Mouse (Mus musculus) left cerebral cortex, postnatal 10 days (tissue): ENCODE results near the gene Polr2l. TPM values are rescaled to one million over a fixed set of nuclear protein-coding genes. Genes with fewer than 3 reads are reported as not detected.

ENCODE experiments used
- DNase-seq, 2 experiments: peaks; one replicate each; pipeline ENCODE4 v3.0.0; 2021 to 2022; ENCODE audit warnings: low spot score in 2 of 2, mixed read lengths in 1 of 2; ENCODE audit errors: extremely low spot score in 1 of 2
- intact Hi-C: fragments of 180-260 bp; cut with DNase I; formaldehyde crosslinking; loops from one replicate; pipeline ENCODE4 v1.15.1; 2025
- total RNA-seq, 2 experiments: library from RNA; stranded (reverse); gene quantifications; 2 replicates each; pipeline ENCODE4 v1.2.3; 2021

The Polr2l gene
- total RNA-seq, 2 experiments from 2014 or later = 43.8 to 45.0 TPM

DNA sequence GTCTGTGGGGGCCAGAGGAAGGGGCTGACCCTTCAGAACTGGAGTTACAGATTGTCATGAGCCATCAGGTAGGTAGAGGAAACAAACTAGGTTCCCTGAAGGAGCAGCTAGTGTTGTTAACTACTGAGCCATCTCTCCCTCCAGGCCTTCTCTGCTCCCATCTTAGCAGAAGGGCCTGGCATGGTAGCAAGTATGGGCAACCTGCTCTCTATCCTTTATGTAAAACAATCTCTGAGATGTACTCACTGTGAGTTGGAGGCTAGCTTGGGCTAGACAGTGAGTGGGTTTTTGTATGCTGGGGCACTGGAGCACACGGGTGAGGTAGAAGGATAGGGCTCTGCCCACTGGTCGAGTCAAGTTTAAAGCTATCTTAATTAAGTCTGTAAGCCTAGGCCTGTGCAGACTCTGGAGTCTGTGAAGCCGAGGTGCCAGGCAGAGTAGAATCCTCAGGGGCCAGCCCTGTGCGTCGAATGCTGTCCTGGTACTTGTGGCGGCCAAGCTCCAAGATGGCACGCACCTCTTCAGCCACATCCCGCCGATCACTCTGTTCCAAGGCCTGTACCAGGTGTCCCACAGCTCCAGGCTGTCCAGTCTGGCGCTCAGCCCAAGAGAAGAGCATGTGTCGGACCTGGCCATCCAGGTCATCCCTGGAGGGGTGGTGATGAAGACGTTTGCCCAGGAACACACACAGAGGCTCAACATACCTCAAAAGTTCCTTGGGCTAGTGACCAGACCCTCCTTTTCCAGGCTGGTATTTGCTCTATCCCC, 36.5 kb downstream of the Polr2l start:
- intact Hi-C loops = no loop called here
- DNase-seq = peak in 1 of 2 experiments; percentile 44

DNA sequence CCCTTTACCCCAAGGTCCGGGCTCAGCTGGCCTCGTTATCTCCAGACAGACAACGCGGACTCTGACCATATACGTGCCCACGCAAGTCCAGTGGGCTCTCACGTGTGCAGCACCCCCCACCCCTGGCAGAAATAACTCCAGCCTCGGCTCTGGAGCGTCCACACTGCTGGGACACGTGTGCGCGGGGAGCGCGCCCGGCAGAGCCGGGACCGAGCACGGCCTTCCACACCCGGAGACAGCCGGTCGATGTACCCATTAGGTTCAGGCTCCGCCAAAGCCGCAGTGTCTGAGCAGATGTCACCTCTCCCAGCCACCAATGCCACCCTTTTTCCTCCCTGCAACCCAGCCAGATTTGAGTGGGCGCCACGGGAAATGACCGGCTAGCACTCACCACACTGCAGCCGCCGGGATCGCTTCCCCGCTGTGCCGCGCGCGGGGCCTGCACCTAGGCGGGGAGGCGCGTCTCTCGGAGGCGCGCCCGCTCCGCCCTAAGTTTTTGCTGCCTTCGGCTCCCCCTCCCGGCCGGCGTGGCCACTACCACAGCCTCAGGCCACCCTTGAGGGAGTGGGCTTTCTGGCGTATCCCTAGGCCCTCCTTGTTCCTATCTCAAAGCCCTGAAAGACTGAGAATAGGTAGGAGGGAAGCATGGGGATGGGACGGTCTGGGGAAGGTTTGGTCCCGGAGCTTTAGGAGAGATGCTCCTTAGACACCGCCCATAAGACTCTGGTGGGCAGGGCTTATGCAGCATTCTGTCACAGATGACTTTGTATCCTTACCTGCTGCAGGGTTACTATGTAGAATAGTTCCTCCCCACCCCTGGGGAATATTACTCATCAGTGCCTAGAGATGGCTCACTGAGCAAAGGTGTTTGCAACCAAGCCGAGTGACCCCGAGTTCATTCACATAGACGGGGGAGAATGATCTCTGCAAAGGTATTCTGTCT, 37.5 kb downstream of the Polr2l start, which contains the start of gene Slc25a22:
Gene Slc25a22, minus strand, starts transcription at position 715 of the 943 bp plus-strand sequence.
- DNase-seq = peak; percentile 76 to 91
- intact Hi-C loops = no loop called here

DNA sequence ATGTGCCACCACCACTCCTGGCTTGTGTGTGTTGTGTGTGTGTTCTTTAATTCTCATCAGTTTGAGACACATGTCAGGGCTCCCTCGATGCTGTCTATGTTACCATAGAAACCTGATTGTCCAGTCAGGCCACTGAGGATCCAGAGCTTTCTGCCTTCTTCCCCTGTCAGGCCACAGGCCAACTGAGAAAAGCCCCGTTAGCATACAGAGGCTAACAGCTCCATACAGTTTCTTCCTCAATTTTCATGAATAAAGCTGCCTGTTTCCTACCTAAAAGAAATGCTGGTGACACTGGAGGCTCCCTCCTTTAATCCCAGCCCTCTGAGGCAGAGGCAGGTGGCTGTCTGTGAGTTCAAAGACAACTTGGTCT, 38.4 kb downstream of the Polr2l start:
- intact Hi-C loops = no loop called here
- no peak for DNase-seq

DNA sequence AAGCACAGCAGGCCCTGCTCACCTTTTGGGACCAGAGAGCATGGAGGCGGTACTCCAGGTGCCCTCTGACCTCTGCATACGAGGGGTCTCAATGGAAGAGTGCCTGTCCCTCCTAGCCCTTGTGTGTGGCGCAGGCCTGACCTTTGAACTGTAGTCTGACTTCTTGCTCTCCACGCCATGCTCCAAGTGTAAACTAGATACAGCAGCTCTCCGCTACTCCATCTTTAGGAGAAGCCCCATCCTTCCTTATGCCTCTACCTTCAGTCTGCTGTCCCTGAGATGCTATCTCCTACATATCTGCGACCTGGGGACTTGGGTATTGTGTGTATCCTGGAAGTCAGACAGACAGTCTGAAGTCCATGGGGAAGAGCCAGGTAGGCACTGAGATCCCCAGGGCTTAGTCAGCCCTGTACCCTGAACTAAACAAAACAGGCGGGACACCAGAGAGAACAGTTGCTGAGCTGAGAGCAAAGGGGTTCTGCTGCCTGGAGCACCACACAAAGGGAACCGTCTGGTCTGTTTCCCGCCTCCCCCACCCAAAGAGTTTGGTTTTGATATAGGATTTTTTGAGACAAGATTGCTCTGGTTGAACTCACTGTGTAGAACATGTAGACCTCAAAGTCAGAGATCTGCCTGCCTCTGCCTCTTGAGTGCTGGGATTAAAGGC, 38.9 kb downstream of the Polr2l start:
- peak in 1 of 2 experiments; percentile 32 for DNase-seq
- intact Hi-C loops = no loop called here

DNA sequence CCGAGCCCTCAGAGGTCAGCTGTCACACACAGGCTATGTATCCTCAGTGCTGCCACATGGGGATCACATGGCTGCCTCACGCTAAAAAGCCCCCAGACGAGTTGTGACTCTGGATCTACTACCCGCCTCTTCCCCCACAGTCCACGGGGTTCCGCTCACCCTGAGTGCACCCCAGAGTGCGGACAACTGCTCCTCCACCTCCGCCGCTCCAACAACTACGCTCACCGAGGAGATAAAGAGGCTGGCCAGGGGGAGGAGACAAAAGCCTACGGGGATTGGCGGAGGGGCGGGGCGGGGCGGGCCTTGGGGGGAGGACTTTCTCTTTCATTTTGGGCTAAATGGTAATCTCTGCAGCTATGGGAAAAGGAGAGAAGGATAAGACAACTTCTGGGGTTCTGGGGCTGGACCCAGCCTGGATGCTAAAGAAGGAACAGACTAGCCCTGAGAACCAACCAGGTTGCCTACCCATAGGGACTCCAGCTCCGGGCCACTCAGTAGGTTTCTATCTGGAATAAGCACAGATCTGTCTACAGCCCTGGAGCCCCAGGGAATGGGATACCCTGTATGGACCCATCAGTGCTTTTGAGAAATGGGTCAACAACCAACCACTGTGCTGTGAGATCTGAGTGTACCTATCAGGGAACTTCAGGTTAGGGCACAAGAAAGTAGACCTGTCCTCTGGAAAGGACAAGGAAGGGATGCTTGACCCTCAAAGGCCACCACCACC, 39.6 kb downstream of the Polr2l start:
- intact Hi-C loops = no loop called here
- peak in 1 of 2 experiments; percentile 76 for DNase-seq

DNA sequence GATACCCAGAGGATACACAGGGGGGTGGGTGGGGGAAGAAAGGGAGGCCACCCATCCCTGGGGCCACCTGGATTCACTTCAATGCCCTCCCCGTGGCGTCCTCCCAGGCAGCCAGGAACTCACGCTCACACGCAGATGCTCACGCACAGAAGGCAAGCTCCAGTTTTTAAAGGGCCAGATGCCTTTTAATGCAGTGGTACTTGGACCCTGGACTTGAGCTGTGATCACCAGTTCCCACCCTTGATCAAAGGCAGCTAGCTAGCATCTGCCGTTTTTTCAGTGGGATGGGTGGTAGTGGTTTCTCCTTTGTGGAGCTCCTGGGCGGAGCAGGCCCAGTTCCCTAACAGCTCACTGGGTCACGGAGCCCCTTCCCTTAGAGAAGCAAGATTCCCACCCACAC, 40.5 kb downstream of the Polr2l start:
- intact Hi-C loops = no loop called here

DNA sequence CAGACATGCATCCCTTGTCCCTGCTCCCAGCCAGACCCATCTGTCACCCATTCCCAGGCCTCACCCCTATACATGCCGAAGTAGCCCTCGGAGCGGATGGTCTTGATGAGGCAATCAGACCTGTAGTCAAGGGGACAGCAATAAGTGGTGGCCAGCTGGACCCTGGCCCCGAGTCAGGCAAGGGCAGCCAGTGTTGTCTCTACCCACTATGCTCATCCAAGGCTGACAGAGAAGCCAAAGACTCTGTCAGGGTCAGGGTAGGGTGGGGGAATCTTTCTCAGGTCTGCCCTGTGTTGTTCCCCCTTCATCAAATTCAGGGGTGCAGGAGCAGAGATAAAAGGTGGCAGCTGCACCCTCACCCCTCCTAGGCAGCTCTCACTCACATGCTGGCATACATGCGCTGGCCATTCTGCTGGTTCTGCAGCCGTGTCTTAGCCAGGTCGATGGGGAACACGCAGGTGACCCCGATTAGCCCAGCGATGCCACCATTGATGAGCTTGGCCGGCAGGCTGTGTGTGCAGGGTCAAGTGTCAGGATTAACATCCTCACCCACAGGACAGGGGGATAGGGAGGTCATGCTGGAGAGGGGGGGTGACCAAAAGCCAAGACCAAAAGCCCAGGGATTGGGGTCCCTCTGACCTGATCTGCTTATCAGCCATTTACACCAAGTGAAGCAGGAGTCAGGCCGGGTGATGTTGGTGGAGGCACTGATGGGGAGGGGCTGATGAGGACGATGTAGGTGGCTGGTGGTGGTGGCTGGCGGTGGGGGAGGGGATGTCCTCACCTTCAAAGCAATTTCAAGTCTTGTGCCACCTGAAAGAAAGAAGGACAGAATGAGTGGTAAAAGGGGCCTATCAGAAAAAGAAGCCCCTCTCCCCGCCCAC, 41.2 kb downstream of the Polr2l start:
- intact Hi-C loops = no loop called here
- peak in 1 of 2 experiments; percentile 33 for DNase-seq

More for the DNA sequence above, 40.5 kb downstream of the Polr2l start:
- peak; percentile 62 to 63 for DNase-seq

DNA sequence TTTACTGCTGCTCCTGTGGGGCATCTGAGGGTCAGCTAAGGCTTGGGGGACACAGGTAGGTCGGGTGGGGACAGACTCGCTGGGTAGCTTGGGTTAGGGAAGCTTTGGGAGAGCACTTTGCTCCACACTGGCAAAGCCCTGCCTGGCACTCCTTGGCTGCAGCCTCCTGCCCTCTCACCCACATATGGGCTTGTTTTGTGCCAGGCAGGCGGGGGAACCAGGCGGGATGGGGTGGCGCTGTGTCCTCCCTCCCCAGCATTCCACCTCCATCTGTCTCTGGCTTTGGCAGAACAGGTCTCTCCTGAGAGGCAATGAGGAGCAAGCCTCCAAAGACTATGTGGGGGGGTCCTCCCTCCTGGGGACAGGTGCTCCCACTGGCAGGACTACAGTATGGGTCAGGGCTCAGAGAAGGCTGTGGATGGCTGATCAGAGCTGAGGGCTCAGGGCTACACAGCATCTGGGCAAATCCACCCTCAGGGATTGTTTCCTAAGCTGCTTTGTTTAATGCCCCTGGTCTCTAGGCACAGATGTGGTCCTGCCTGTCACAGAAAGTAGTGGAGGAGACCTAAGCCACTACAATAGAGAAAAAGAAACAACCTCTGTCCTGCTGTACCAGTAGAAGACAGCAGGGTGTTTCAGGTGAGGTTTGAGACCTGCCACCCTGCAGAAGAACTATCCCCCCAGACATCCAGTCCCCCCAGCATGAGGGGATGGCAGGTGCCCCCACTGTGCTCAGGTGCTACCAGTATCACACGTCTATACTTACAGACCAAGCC, 42.0 kb downstream of the Polr2l start:
- DNase-seq = peak in 1 of 2 experiments; percentile 29
- intact Hi-C loops = no loop called here

DNA sequence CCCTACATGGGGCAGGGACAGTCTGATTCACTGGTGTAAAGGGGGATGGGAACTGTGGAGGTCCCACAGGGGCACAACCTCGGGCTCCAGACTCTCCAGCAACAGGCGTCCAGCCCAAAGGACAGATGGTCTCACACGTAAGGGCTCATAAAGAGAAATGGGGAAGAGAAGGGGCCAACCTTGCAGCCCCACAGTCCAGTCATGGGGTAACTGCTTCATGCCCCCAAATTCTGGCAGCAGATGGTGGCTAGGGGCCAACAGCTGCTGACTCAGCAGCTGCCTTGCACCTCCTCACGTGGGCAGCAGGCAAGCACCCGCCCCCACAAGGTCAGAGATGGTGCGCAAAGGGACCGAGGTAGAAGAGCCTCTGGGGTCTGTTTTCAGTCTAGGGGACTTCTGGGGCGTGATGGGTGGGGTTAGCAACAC, 42.7 kb downstream of the Polr2l start:
- intact Hi-C loops = no loop called here
- DNase-seq = peak in 1 of 2 experiments; percentile 38

DNA sequence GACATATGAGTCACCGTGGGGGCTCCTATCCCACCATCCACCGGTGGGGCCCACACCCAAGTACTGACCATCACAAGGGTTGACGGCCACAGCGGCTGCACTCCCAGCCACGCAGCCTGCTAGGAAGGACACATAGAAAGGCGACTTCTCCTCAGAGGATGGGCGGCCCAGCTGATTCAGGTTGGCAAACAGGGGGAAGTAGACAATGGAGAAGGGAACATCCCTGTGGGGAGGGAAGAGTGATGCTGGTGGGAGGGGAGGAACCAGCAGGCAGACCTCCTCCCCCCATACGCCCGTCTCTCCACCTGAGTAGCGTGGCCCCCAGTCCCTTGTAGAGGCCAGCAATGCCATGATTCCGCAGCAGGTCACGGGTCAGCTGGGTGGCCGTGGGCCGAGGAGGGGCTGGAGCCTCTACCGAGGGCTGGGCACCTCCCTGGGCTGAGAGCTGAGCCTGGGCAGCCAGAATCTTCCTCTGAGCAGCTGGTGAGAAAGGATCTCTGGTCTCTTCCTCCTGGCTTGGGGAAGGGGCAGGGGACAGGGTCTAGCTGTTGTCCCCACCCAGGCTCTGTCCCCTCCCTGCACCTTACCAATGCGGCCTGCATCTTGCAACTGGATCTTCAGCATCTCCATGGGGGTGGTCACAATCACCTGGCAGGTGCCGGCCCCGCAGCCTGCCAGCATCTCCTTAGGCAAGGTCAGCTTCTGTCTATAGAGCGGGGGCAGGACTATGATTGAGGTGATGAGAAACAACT, 43.3 kb downstream of the Polr2l start:
- peak in 1 of 2 experiments; percentile 34 for DNase-seq
- intact Hi-C loops = no loop called here

DNA sequence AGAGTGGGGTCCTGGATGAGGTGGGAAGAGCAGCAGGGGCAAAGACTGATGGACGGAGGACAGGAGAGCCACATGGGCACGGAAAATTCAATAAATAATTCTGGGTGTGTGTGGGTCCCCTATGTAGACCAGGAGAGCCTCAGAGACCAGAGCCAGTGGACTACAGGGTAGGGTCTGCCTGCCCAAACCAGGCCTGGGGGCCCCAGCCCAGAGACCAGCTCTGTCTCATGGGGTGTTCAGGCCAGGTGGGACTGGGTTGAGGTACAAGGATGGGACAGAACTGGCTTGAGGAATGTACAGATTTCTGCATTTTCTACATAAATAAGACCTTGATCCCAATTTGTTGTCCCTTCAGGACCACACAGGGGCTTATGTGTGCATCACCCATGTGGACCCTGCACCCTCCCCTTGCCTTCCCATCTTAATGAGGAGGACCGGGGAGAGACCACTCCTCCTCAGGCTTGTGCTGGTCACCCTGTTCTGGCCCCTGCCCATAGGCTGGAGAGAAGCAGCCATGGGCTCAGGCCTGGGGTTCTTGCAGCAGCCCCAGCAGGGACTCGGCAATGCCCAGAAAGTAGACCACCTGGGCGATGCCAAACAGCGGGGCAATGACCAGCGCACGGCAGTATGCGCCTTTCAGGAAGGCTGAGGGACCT, 44.2 kb downstream of the Polr2l start:
- DNase-seq = peak in 1 of 2 experiments; percentile 25
- intact Hi-C loops = no loop called here

DNA sequence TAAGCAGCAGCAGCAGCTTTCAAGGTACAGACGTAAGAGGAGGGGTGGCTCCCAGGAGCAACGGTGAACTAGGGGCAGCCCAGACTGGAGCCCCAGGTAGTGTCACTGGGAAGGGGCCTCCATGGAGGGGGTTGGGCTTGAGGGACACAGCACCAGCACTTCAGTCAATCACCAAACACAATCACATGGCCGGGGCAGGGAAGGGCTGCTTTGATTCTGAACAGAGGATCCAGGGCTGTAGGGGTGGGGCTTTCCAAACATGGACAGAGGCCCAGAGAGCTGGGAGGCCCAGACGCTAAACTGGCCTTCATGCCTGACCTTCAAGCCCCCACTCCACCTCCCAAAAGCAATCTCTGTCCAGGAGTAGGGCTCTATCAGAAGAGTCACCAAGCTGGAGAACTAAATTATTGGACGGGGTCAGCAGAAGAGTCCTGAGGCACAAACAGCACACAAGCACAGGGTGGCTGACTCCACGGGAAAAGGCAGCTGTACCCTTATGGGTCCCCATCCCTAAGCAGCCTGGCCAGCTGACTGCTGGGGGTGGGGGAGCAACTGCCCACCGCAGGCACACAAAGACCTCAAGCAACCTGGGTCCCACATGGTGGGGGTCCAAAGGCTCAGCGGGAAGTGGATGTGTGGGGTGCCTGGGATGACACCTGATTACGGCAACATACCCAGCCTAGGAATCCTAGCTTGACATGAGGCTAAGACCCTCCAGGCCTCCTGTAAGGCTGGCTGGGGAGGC, 44.9 kb downstream of the Polr2l start:
- intact Hi-C loops = no loop called here
- peak in 1 of 2 experiments; percentile 34 for DNase-seq

DNA sequence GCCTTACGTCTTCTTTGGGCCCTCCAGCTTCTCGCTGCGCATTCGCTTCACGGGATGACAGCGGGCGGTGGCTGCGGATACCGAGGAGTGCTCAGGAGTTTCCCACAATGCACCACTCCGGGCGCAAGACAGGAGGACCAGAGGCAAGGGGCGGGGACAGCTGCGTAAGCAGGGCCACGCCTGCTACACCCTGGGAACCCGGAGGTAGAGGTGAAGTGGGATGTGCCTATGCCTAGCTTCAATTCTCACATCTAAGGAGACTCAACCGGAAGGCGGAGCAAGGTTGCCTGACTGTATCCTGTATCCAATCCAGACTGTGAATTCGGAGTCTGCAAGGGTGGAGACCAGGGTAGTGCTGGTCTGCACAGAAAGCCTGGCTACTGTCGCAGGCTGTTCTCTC, 45.6 kb downstream of the Polr2l start, which contains the start of gene Cend1:
Gene Cend1, minus strand, starts transcription at position 182 of the 400 bp plus-strand sequence.
- intact Hi-C loops = no loop called here
- peak; percentile 86 to 87 for DNase-seq

DNA sequence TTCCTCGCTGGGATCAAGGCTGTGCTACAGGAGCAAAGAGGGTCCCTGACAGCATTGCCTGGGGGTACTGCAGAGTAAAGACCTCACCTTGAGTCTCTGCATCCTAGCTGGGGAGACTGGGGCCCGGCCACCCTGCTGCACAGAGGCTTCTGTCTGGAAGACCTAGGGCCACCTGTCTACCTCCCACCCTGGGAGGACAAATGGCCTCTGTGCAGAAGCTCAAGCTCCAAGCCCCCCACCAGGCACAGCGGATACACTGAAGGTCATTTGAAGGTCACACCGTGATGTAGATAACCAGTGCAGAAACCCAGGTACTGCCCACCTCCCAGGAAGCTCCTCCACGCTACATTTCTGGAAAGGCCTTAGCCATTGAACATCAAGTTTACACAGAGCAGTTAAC, 46.2 kb downstream of the Polr2l start:
- intact Hi-C loops = no loop called here

More for the DNA sequence above, 46.2 kb downstream of the Polr2l start:
- no peak for DNase-seq
